Mouse (Mus musculus) myocyte (in vitro differentiated cells): Measurements from ENCODE around the gene Fam189a1.

Experiments used
- MAX ChIP-seq: IDR thresholded peaks from one replicate; pipeline ENCODE4 v1.6.1; 2011; ENCODE audit warnings: low read depth, mild to moderate bottlenecking, control low read depth
- POLR2A ChIP-seq: IDR thresholded peaks from one replicate; pipeline ENCODE4 v1.6.1; 2011; ENCODE audit warnings: low read depth, mild to moderate bottlenecking, control low read depth, moderate library complexity; ENCODE audit not compliant: insufficient read length
- POLR2AphosphoS2 ChIP-seq: IDR thresholded peaks from one replicate; pipeline ENCODE4 v1.6.1; 2011; ENCODE audit warnings: low read depth, control low read depth; ENCODE audit not compliant: insufficient read length

GRCm38 (mm10) chr7:65031741-65032140 lies 124.6 kb downstream of the Fam189a1 start:
- TF ChIP-seq POLR2A (no peak), POLR2AphosphoS2 (no peak), MAX (no peak)
